Mouse (Mus musculus): ENCODE data around the gene Ptpn5. TPM values are rescaled to one million over a fixed set of nuclear protein-coding genes. Genes with fewer than 3 reads are reported as not detected.
A peak's percentile ranks its signal among the peaks of the same experiment; 100 is the strongest.

Ptpn5 gene
- 0.61 and 0.79 TPM in 2 replicates for polyA plus RNA-seq (2012; rRNA removed)

DNA sequence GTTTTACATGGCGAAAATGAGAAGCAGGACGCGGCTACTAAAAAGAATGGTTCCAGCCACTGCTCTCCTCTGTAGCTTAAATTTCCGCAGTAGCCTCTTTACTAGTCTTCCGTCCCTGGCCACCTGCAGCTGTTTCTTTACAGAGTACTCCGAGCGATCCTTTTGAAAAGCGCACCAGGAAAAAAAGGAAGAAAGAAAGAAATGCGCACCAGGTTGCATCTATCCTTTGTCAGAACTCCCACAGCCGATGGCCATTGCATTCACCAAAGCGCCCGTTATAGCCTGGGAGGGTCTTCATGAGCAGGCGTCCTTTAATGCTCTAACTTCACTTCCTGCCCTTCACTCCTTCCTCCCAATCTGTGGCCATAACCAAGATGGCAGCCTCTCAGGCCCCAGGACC, at the start of gene Ptpn5:
Gene Ptpn5, minus strand, starts transcription at position 354 of the 400 bp plus-strand sequence.
- H3K27ac ChIP-seq (ENCODE audit: insufficient read depth, low read depth, low read length) = 0 out of 2 replicates have a peak within 1 kb of the TSS, but pooled peaks have one; percentile 4
- peak within 1 kb of the TSS; percentile 0; the same call in 1 of the 2 replicates for H3K4me3 ChIP-seq (ENCODE audit: insufficient read depth, low read depth, low read length)
- 15% methylated on average over 13 of the region's 13 CpGs for WGBS
- 0 out of 2 replicates have a peak, but pooled peaks cover 7% of the 10 kb centered on the region for H3K4me1 ChIP-seq (ENCODE audit: control insufficient read depth, insufficient read depth, low read length)
- no peak for DNase-seq
- no peaks in the 10 kb centered on the region for H3K36me3 ChIP-seq (ENCODE audit: control insufficient read depth, insufficient read depth, low read length)
- H3K27me3 ChIP-seq (replicated peaks; ENCODE audit: control insufficient read depth, insufficient read depth, low read length) = no peaks in the 10 kb centered on the region
- TF ChIP-seq POLR2A (IDR thresholded peaks at IDR 0.05; ENCODE audit: low read depth, low read length) = no peak

GRCm38 (mm10) chr7:47170814-47171213, 37.3 kb upstream of the Ptpn5 start:
- Histone ChIP-seq H3K4me3 (ENCODE audit: insufficient read depth, low read depth, low read length) (no peak overlapping the region), H3K4me1 (ENCODE audit: control insufficient read depth, insufficient read depth, low read length) (no peaks in the 10 kb centered on the region), H3K27me3 (replicated peaks; ENCODE audit: control insufficient read depth, insufficient read depth, low read length) (no peaks in the 10 kb centered on the region; the same call in 1 of the 2 replicates), H3K36me3 (ENCODE audit: control insufficient read depth, insufficient read depth, low read length) (no peaks in the 10 kb centered on the region), H3K27ac (ENCODE audit: insufficient read depth, low read depth, low read length) (no peak overlapping the region)
- no peak for DNase-seq
- TF ChIP-seq POLR2A (IDR thresholded peaks at IDR 0.05; ENCODE audit: low read depth, low read length) = no peak
- WGBS = 75% methylated on average over 5 of the region's 5 CpGs

DNA sequence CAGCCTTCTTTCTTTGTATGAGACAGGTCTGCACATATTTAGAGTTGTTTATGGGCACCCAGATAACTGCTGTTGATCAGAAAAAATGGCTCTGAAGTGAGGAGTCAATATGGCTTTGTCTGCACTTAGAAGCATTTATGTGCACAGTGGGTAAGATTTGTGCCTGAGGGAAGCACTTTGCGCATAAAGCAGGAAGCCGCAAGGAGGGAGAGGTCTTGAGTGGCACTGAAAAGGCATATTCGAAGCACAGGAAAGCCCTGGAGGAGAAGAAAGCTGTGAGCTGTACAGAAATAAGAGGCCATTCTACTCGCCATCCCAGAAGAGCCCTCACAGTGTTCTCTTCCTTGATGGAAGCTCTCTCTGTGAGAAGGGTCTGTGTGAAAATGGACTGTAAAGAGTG, 31.5 kb upstream of the Ptpn5 start:
- Histone ChIP-seq H3K27me3 (replicated peaks; ENCODE audit: control insufficient read depth, insufficient read depth, low read length) (no peaks in the 10 kb centered on the region; the same call in 1 of the 2 replicates), H3K4me1 (ENCODE audit: control insufficient read depth, insufficient read depth, low read length) (no peaks in the 10 kb centered on the region), H3K4me3 (ENCODE audit: insufficient read depth, low read depth, low read length) (no peak overlapping the region), H3K27ac (ENCODE audit: insufficient read depth, low read depth, low read length) (no peak overlapping the region), H3K36me3 (ENCODE audit: control insufficient read depth, insufficient read depth, low read length) (no peaks in the 10 kb centered on the region)
- 74% methylated on average over 4 of the region's 4 CpGs for WGBS
- no peak for DNase-seq
- TF ChIP-seq CTCF (conservative IDR thresholded peaks at IDR 0.05; ENCODE audit: insufficient read depth, insufficient read length, low read depth, low read length) (no peak), POLR2A (IDR thresholded peaks at IDR 0.05; ENCODE audit: low read depth, low read length) (no peak)

GRCm38 (mm10) chr7:47163203-47163602, 29.7 kb upstream of the Ptpn5 start:
- H3K27ac ChIP-seq (ENCODE audit: insufficient read depth, low read depth, low read length) = no peak overlapping the region
- DNase-seq = no peak
- TF ChIP-seq POLR2A (IDR thresholded peaks at IDR 0.05; ENCODE audit: low read depth, low read length) (no peak), CTCF (conservative IDR thresholded peaks at IDR 0.05; ENCODE audit: insufficient read depth, insufficient read length, low read depth, low read length) (no peak)
- 69% methylated on average over 4 of the region's 4 CpGs for WGBS
- no peak overlapping the region for H3K4me3 ChIP-seq (ENCODE audit: insufficient read depth, low read depth, low read length)
- H3K27me3 ChIP-seq (replicated peaks; ENCODE audit: control insufficient read depth, insufficient read depth, low read length) = no peaks in the 10 kb centered on the region; the same call in 1 of the 2 replicates
- no peaks in the 10 kb centered on the region for H3K4me1 ChIP-seq (ENCODE audit: control insufficient read depth, insufficient read depth, low read length)
- H3K36me3 ChIP-seq (ENCODE audit: control insufficient read depth, insufficient read depth, low read length) = no peaks in the 10 kb centered on the region

DNA sequence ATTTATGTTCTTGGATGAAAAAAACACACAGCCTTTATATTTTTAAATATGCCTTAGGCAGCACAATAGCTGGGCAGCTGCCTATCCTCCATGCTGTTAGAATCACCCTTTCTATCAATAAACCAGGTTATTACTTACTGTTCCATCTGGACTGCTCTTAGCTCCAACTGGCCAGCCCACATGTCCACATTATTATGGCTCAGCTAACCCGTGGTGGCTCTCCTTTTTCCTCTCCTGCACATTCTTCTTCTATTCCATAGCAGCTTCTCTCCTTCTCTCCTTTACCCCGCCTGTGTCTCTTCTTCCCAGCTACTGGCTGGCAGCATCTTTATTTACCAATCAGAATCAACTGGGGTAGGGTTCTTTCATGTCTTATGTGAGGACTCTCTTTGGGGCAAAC, 25.0 kb upstream of the Ptpn5 start:
- H3K36me3 ChIP-seq (ENCODE audit: control insufficient read depth, insufficient read depth, low read length) = no peaks in the 10 kb centered on the region
- DNase-seq = no peak
- 46% methylated on average over 2 of the region's 2 CpGs for whole genome bisulfite sequencing

DNA sequence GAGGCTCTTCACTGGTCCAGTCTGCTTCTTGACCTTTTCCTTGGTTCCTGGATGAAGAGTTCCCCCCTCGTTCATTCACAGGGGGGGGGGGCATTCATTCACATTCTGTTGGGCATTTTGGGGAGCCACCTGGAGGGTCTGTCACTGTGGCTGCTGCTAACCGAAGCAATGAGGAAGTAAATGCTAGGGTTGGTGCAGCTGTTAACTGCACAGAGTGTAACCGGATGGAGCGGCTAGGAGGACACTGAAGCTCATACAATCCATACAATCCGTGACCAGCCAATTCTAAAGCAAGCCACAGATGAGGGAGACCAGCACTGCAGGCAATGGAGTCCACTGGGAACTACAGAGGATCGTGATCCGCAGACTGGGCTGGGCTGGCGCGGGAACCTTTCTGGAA, 24.3 kb upstream of the Ptpn5 start:
- H3K4me1 ChIP-seq (ENCODE audit: control insufficient read depth, insufficient read depth, low read length) = no peaks in the 10 kb centered on the region
- no peaks in the 10 kb centered on the region for H3K27me3 ChIP-seq (replicated peaks; ENCODE audit: control insufficient read depth, insufficient read depth, low read length)
- no peaks in the 10 kb centered on the region for H3K36me3 ChIP-seq (ENCODE audit: control insufficient read depth, insufficient read depth, low read length)
- H3K27ac ChIP-seq (ENCODE audit: insufficient read depth, low read depth, low read length) = no peak overlapping the region
- 79% methylated on average over 9 of the region's 9 CpGs for WGBS
- H3K4me3 ChIP-seq (ENCODE audit: insufficient read depth, low read depth, low read length) = no peak overlapping the region
- no peak for DNase-seq
- TF ChIP-seq CTCF (conservative IDR thresholded peaks at IDR 0.05; ENCODE audit: insufficient read depth, insufficient read length, low read depth, low read length) (no peak), POLR2A (IDR thresholded peaks at IDR 0.05; ENCODE audit: low read depth, low read length) (no peak)

More for the DNA sequence above, 25.0 kb upstream of the Ptpn5 start:
- TF ChIP-seq CTCF (conservative IDR thresholded peaks at IDR 0.05; ENCODE audit: insufficient read depth, insufficient read length, low read depth, low read length) (no peak), POLR2A (IDR thresholded peaks at IDR 0.05; ENCODE audit: low read depth, low read length) (no peak)
- Histone ChIP-seq H3K4me1 (ENCODE audit: control insufficient read depth, insufficient read depth, low read length) (no peaks in the 10 kb centered on the region), H3K4me3 (ENCODE audit: insufficient read depth, low read depth, low read length) (no peak overlapping the region), H3K27me3 (replicated peaks; ENCODE audit: control insufficient read depth, insufficient read depth, low read length) (no peaks in the 10 kb centered on the region), H3K27ac (ENCODE audit: insufficient read depth, low read depth, low read length) (no peak overlapping the region)

DNA sequence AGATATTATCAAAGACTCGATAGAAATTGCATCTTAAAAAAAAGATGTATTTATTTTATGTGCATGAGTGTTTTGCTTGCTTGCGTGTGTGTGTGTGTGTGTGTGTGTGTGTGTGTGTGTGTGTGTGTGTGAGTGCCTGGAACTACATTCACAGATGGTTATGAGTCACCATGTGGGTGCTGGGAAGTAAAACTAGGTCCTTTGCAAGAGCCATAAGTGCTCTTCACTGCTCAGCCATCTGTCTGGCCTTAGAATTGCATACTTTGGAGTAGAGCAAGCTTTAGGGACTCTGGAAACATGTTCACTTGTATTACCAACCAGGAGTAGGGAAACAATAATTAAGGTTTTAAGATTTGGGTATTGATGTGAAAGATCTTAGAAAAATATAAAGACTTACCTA, 22.4 kb upstream of the Ptpn5 start:
- no peak overlapping the region for H3K27ac ChIP-seq (ENCODE audit: insufficient read depth, low read depth, low read length)
- 78% methylated on average over 2 of the region's 2 CpGs for WGBS
- H3K27me3 ChIP-seq (replicated peaks; ENCODE audit: control insufficient read depth, insufficient read depth, low read length) = no peaks in the 10 kb centered on the region
- TF ChIP-seq CTCF (conservative IDR thresholded peaks at IDR 0.05; ENCODE audit: insufficient read depth, insufficient read length, low read depth, low read length) (no peak), POLR2A (IDR thresholded peaks at IDR 0.05; ENCODE audit: low read depth, low read length) (no peak)
- peaks cover 1% of the 10 kb centered on the region; the same call in 1 of the 2 replicates for H3K4me1 ChIP-seq (ENCODE audit: control insufficient read depth, insufficient read depth, low read length)
- no peaks in the 10 kb centered on the region for H3K36me3 ChIP-seq (ENCODE audit: control insufficient read depth, insufficient read depth, low read length)
- DNase-seq = no peak
- no peak overlapping the region for H3K4me3 ChIP-seq (ENCODE audit: insufficient read depth, low read depth, low read length)

DNA sequence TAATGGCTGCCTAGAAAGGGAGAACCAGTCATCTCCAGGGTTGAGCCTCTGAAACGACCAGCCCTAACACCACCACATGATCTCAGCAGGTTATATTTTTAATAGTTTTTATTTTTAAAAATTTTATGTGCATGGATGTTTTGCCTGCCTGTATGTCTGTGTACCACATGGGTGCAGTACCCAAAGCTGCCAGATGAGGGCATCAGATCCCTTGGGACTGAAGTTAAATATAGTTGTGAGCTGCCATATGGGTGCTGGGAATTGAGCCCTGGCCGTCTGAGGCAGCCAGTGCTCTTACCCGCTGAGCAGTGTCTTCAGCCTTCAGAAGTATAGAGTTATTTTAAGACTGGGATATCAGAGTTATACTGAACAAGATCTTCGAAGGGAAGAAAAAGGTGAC, 21.9 kb upstream of the Ptpn5 start:
- no peaks in the 10 kb centered on the region for H3K36me3 ChIP-seq (ENCODE audit: control insufficient read depth, insufficient read depth, low read length)
- no peak overlapping the region for H3K4me3 ChIP-seq (ENCODE audit: insufficient read depth, low read depth, low read length)
- no peak for DNase-seq
- H3K4me1 ChIP-seq (ENCODE audit: control insufficient read depth, insufficient read depth, low read length) = peaks cover 3% of the 10 kb centered on the region; the same call in 1 of the 2 replicates
- no peak overlapping the region for H3K27ac ChIP-seq (ENCODE audit: insufficient read depth, low read depth, low read length)
- no peaks in the 10 kb centered on the region for H3K27me3 ChIP-seq (replicated peaks; ENCODE audit: control insufficient read depth, insufficient read depth, low read length)
- 92% methylated on average over 4 of the region's 4 CpGs for WGBS
- no peak for TF ChIP-seq CTCF (conservative IDR thresholded peaks at IDR 0.05; ENCODE audit: insufficient read depth, insufficient read length, low read depth, low read length)
- TF ChIP-seq POLR2A (IDR thresholded peaks at IDR 0.05; ENCODE audit: low read depth, low read length) = no peak

Measured in kidney, adult 2 months (tissue).